Mouse (Mus musculus): ENCODE measurements around the gene Cldn14. TPM values are rescaled to one million over a fixed set of nuclear protein-coding genes. Genes with fewer than 3 reads are reported as not detected.

Gene Cldn14
- polyA plus RNA-seq, 1 experiment from 2014 or later = not detected

- Histone ChIP-seq H3K27me3 (no peaks in the 10 kb centered on the region), H3K36me3 (replicated peaks) (peaks cover 79% of the 10 kb centered on the region), H3K4me2 (no peak overlapping the region), H3K9me3 (no peaks in the 10 kb centered on the region), H3K27ac (no peak overlapping the region), H3K9ac (no peak overlapping the region), H3K4me1 (no peaks in the 10 kb centered on the region), H3K4me3 (replicated peaks) (no peak overlapping the region)
- WGBS = 98% methylated on average over 5 of the region's 5 CpGs
- no peak for ATAC-seq (ENCODE audit: low FRiP score)
These were observed 115.4 kb downstream of the Cldn14 start for GRCm38 (mm10) chr16:93893285-93893684.

- H3K4me3 ChIP-seq (replicated peaks) = no peak overlapping the region
- no peak overlapping the region for H3K27ac ChIP-seq
- no peak for ATAC-seq (ENCODE audit: low FRiP score)
- H3K4me2 ChIP-seq = no peak overlapping the region
- H3K9me3 ChIP-seq = no peaks in the 10 kb centered on the region
- peaks cover 92% of the 10 kb centered on the region for H3K36me3 ChIP-seq (replicated peaks)
- no peak overlapping the region for H3K9ac ChIP-seq
- 93% methylated on average over 12 of the region's 12 CpGs for WGBS
- no peaks in the 10 kb centered on the region for H3K4me1 ChIP-seq
- no peaks in the 10 kb centered on the region for H3K27me3 ChIP-seq
These were observed 117.6 kb downstream of the Cldn14 start for GRCm38 (mm10) chr16:93890948-93891604.

- Histone ChIP-seq H3K9ac (no peak overlapping the region), H3K9me3 (no peaks in the 10 kb centered on the region), H3K4me2 (no peak overlapping the region), H3K36me3 (replicated peaks) (peaks cover 67% of the 10 kb centered on the region), H3K4me1 (peaks cover 19% of the 10 kb centered on the region), H3K27ac (no peak overlapping the region), H3K27me3 (no peaks in the 10 kb centered on the region), H3K4me3 (replicated peaks) (no peak overlapping the region)
- no peak for ATAC-seq (ENCODE audit: low FRiP score)
- 93% methylated on average over 6 of the region's 6 CpGs for WGBS
These were observed 120.2 kb downstream of the Cldn14 start for GRCm38 (mm10) chr16:93888481-93888880.

GRCm38 (mm10) chr16:93884722-93885113 lies 123.9 kb downstream of the Cldn14 start:
- 44% methylated on average over 5 of the region's 5 CpGs for WGBS
- peak overlapping the region; percentile 80 for H3K4me3 ChIP-seq (replicated peaks)
- H3K27me3 ChIP-seq = no peaks in the 10 kb centered on the region
- peak overlapping the region; percentile 89 for H3K4me2 ChIP-seq
- H3K4me1 ChIP-seq = peaks cover 22% of the 10 kb centered on the region
- no peaks in the 10 kb centered on the region for H3K9me3 ChIP-seq
- peaks cover 30% of the 10 kb centered on the region for H3K36me3 ChIP-seq (replicated peaks)
- no peak overlapping the region for H3K27ac ChIP-seq
- ATAC-seq (ENCODE audit: low FRiP score) = no peak
- peak overlapping the region; percentile 75 for H3K9ac ChIP-seq

- WGBS = under 1% methylated on average over 43 of the region's 43 CpGs
- H3K4me3 ChIP-seq (replicated peaks) = peak overlapping the region; percentile 80
- H3K4me2 ChIP-seq = peak overlapping the region; percentile 89
- H3K36me3 ChIP-seq (replicated peaks) = peaks cover 25% of the 10 kb centered on the region
- ATAC-seq (ENCODE audit: low FRiP score) = peak; percentile 70
- H3K27ac ChIP-seq = 0 out of 2 replicates have a peak overlapping the region, but pooled peaks have one; percentile 8
- peak overlapping the region; percentile 75 for H3K9ac ChIP-seq
- no peaks in the 10 kb centered on the region for H3K27me3 ChIP-seq
- no peaks in the 10 kb centered on the region for H3K9me3 ChIP-seq
- peaks cover 22% of the 10 kb centered on the region for H3K4me1 ChIP-seq
These were observed 124.4 kb downstream of the Cldn14 start for GRCm38 (mm10) chr16:93884086-93884721.

GRCm38 (mm10) chr16:93883423-93884085 lies 125.1 kb downstream of the Cldn14 start, which contains the start of gene Chaf1b:
Gene Chaf1b, plus strand, starts transcription at chr16:93883901.
- under 1% methylated on average over 54 of the region's 54 CpGs for WGBS
- H3K4me2 ChIP-seq = peak within 1 kb of the TSS; percentile 89
- H3K27ac ChIP-seq = 0 out of 2 replicates have a peak within 1 kb of the TSS, but pooled peaks have one; percentile 8

GRCm38 (mm10) chr16:93877612-93878380 lies 130.8 kb downstream of the Cldn14 start:
- WGBS = 94% methylated on average over 6 of the region's 6 CpGs
- H3K27me3 ChIP-seq = no peaks in the 10 kb centered on the region

More at GRCm38 (mm10) chr16:93883423-93884085, 125.1 kb downstream of the Cldn14 start, which contains the start of gene Chaf1b:
- Histone ChIP-seq H3K9ac (peak within 1 kb of the TSS; percentile 75), H3K4me1 (peaks cover 22% of the 10 kb centered on the region), H3K4me3 (replicated peaks) (peak within 1 kb of the TSS; percentile 80), H3K27me3 (no peaks in the 10 kb centered on the region), H3K36me3 (replicated peaks) (peaks cover 18% of the 10 kb centered on the region), H3K9me3 (no peaks in the 10 kb centered on the region)
- ATAC-seq (ENCODE audit: low FRiP score) = peak; percentile 97

GRCm38 (mm10) chr16:93874841-93875240 lies 133.8 kb downstream of the Cldn14 start:
- H3K36me3 ChIP-seq (replicated peaks) = peaks cover 77% of the 10 kb centered on the region
- no peak overlapping the region for H3K4me3 ChIP-seq (replicated peaks)
- H3K9ac ChIP-seq = no peak overlapping the region
- H3K4me1 ChIP-seq = no peaks in the 10 kb centered on the region
- WGBS = 94% methylated on average over 13 of the region's 13 CpGs
- no peaks in the 10 kb centered on the region for H3K9me3 ChIP-seq
- H3K27me3 ChIP-seq = no peaks in the 10 kb centered on the region
- no peak overlapping the region for H3K4me2 ChIP-seq
- no peak for ATAC-seq (ENCODE audit: low FRiP score)
- no peak overlapping the region for H3K27ac ChIP-seq

More at GRCm38 (mm10) chr16:93877612-93878380, 130.8 kb downstream of the Cldn14 start:
- Histone ChIP-seq H3K9ac (no peak overlapping the region), H3K9me3 (no peaks in the 10 kb centered on the region), H3K27ac (no peak overlapping the region), H3K4me2 (no peak overlapping the region), H3K4me1 (no peaks in the 10 kb centered on the region), H3K4me3 (replicated peaks) (no peak overlapping the region), H3K36me3 (replicated peaks) (peaks cover 49% of the 10 kb centered on the region)
- no peak for ATAC-seq (ENCODE audit: low FRiP score)

Other genes starting within 250 kb of the Cldn14 start
- 33.6 and 34.6 TPM in 2 replicates for gene Morc3, start 176.7 kb downstream of the Cldn14 start, polyA plus RNA-seq (2016; fragmentation: Nextera tagmentation; extraction: Ambion mirVana)
- 92.4 and 93.4 TPM in 2 replicates for gene Chaf1b, start 124.9 kb downstream of the Cldn14 start, polyA plus RNA-seq (2016; fragmentation: Nextera tagmentation; extraction: Ambion mirVana)
- 1.1 and 1.8 TPM in 2 replicates for gene Sim2, start 76.1 kb upstream of the Cldn14 start, polyA plus RNA-seq (2016; fragmentation: Nextera tagmentation; extraction: Ambion mirVana)

Data from forebrain, embryonic 12.5 days (tissue).